Mouse (Mus musculus) spleen, adult 12 weeks (tissue): ENCODE results near the gene Txndc9.
A peak's percentile ranks its signal among the peaks of the same experiment; 100 is the strongest.
"Not testable (repeated sequence)": the region's sequence is repeated elsewhere in the genome, so short reads cannot be mapped to it uniquely, and the experiment has no call there.

Experiments
- DNase-seq: peaks from one replicate; pipeline ENCODE4 v3.0.0; 2022; ENCODE audit warnings: low spot score

Gene Txndc9

DNA sequence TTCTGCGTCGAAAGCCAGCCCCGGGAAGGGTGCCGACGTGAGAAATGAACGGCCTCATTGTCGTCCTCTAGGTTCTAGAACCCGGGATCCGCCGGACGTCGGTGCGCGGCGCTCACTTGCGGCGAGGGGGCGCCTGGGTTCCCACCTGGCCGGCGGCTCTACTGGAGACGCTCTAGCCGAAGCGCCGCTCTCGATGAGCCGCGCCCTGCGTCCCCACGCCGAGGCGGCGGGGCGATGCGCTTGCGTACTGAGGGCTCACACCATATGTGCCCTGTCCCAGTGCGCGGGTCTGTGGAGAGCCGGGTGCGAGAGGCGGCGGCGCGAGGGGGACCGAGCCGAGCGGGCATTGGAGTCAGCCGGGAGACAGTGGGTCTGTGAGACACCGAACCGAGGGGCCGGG lies at the start of gene Txndc9, which contains the start of gene Eif5b:
Gene Txndc9, minus strand, starts transcription at position 27 of the 400 bp plus-strand sequence.
Gene Eif5b, plus strand, starts transcription at position 144 of the 400 bp plus-strand sequence.
- DNase-seq, result peak; percentile 89

DNA sequence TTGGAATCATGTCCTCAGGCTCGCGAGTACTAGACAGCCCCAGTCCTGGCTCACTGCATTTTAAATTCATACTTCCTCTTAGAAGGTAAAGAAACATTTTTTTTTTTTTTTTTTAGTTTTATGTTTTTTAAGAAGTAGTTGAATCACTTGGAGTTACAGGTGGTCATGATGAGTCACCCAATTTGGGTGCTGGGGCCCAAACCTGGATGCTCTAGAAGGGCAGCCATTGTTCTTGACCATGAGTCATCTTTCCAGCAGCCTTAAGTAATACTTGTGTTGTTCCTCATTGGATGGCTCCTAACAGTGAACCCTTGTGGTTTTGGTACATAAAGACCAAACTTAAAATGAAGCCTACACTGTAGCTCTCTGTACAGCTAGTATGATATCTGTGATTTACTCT lies 41.2 kb upstream of the Txndc9 start:
- no peak for DNase-seq

DNA sequence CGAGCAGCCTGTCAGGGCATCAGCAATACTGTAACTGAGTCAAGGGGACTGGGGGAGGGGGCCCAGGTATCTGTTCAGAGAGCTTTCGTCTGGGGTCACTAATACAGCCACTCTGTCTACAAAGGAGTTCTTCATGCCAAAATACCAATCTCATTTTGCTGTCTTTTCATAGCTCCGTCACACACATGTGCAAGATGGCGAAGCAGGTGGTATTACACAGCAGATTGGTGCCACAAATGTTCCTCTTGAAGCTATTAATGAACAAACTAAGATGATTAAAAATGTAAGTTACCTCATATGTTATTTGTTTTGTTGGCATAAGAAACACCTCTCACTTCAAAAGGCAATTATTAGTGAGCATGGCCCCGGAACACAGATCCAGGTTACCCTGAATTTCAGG lies 39.7 kb upstream of the Txndc9 start:
- no peak for DNase-seq

DNA sequence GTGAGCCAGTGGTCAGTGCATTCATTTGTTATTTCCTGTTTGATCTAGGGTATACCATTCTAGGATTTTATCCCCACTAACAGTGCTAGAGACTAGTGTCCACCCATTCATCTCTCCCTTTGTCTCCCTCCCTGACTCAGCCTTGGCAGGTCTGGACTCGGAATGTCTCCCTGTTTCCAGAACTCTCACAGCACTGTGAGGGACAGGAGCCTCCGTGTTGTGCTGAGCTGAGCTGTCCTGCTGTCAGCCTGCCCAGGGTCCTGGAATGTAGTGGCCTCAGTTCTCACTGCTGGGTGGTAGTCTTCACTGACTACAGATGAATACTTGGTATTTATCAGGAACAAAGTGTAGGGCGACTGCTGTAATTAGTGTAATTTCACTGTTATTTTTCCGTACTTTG lies 37.8 kb upstream of the Txndc9 start:
- no peak for DNase-seq

DNA sequence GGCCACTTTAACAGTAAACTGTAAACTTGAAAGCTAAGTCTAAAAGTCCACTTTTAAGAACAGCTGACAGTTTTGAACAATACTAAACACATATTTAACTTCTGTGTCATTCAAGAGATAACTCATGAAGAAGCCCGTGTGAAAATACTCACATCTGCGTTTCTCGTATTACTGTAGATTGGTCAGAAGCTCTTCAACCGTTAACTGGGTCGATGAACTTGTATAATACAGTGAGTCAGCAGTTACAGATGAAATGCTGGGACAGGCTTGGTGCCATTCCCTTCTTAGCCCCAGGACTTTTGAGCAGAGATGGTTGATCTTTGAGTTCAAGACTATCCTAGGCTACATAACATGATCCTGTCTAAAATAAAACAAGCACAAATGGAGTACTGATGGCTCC lies 33.7 kb upstream of the Txndc9 start:
- no peak for DNase-seq

DNA sequence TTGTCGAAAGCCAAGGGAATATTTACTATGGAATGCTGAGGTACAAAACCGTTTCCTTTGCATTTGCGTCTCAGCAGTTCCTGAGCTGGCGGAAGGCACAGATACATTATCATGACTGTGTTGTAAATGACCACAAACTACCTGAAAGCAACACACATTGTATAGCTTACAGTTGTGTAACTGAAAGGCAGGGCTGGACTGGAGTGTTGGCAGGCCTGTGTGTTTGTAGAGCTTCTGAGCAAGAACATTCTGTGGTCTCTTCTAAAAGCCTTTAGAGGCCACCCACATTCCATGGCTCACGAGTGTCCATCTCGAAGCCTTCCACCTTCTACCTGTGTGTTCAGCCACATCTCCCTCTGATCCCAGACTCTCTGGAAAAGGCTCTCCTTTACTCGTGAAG lies 29.6 kb upstream of the Txndc9 start:
- no peak for DNase-seq

DNA sequence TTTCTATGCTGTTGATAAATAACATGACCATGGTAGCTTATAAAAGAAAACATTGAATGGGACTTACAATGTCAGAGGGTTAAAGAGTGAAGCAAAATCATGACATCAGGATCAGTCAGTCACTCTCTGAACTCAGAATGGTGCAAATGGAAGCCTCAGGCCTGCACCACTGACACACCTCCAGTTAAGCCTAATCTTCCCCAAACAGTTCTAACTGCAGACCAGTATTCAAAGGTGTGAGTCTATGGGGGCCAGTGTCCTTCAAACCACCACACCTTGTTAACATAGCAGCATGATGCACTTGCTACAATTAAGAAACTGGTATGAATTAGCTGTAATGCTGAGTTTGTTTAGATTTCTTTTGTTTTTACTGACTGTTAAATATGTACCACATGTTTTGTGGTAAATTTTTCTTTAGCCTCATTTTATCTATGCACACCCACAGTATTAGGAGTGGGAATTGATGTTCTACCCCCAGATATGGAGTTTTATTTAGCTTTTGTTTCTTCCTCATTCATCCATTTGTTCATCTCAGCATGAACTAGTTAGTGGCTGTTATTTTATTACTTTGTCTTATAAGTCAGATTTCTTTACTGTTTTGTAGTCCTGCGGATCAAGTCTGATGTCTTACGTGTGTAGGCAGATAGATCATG lies 17.0 kb upstream of the Txndc9 start:
- DNase-seq, result no peak

DNA sequence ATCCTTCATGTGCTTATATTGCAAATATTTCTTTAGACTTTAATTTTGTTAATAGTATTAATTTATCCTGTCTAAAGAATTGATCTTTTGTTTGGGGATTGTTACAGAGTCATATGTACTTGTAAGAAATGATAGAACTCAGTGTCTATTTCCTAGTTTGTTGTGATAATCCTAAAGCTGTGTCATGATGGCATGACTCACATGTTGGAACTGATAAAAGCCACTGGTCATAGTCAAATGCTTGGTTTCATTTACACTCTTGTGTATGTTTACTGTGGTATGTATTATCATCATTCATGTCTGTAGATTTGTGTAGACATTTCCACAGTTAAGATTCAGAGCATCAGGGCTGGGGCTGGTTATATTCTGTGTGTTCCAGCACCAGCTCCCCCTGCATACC lies 14.8 kb upstream of the Txndc9 start:
- no peak for DNase-seq

DNA sequence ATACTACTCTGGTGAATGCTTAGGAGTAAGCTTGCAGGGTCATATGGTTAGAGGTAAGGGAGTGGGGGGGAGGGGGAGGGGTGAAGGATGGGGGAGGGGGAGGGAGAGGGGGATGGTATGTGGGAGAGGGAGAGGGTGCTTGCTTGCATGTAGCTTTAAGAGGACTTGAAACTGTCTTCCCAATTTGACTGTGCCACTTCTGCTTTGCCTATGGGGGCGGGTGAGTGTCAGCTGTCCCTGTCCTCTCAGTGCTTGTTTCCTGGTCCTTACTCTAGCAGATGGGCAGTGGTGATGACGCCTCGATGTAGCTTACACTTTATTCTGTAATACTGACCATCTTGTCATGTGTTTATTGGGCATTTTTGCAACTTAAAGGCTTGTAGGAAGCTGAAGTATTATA lies 14.4 kb upstream of the Txndc9 start:
- no peak for DNase-seq

DNA sequence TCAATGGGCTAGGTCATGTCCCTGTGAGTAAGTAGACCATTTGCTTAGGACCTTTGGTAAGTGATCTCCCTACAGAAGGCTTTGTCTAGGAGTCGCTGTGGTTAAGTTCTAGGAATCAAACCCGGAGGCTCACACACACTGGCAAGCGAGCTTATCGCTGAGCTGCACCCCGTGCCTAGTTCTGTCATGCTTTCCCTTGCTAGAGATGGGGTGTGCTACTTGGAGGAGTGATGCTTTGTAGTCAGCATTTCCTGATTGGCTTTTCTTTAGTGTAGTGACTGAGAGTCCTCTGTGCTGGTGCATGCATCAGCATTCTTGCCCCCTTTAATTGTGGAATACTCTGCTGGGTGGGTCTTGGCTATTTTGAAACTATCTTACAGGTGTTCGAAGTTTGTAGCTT lies 14.0 kb upstream of the Txndc9 start:
- DNase-seq, result peak; percentile 29

DNA sequence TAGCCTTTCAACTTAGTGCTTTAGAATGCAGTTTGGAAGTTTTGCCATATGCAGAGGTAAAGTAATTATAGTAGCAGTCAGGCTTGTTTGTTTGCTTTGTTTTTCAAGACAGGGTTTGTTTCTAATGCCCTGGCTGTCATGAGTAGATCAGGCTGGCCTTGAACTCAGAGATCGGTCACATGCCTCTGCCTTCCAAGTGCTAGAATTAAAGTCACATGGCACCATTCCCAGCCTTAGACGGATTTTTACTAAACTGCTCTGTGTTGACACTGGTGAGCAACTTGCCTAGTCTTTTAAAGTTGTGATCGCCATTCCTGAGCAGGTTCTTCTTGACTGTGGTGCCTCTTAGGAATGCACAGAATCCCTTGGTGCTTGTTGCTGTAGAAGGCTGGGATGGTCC lies 9.0 kb upstream of the Txndc9 start:
- DNase-seq, result no peak

DNA sequence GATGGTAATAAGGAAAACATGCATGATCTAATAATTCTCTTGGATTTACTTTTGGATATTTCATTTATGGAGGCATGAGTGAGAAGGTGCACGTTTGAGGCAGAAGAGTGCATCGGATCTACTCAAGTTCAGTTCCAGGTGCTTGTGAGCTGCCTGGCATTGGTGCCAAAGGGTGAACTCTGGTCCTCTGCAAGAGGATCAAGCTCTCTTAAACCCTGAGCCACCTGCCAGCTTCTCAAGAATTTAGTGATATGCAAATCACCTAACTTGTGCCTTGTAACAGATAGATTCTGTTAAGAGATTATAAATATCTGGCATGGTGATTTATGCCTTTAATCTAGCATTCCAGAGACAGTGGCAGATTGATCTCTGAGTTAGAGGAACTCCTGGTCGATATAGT lies 5.4 kb upstream of the Txndc9 start:
- no peak for DNase-seq

DNA sequence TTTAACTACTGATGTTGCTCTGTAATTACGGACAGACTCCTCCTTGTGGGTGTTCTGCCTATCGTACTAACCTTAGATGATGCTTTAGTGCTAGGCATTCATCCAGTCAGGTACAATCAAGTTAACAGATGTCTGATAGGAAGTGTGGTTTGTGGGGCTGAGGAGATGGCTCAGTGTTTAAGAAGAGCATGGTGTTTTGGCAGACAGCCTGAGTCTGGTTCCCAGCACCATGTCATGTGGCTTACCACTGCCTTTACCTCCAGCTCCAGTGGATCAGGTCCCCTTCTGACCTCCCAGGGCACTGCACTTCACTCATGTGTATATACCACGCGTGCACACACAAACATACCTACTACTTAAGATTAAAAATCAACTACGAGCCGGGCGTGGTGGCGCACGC lies 4.3 kb upstream of the Txndc9 start:
- no peak for DNase-seq

DNA sequence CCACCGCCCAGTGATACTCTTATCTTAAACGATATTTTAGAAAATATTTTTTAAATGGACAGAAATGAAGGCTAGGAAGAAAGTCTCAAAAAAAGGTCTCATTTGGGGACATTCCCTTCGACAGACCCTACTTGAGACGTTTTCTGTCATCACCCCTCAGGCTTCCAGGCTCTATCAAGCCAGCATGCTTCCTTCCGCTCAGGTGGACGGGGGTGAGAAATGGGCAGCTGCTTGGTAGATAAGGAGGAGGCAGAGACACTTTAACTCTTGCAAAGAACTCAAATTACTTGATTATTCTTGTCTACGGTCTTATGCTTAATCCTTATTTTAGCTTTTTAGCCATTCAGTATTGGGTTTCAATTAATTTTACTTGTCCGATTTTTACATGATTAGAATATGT lies 3.2 kb upstream of the Txndc9 start:
- no peak for DNase-seq

DNA sequence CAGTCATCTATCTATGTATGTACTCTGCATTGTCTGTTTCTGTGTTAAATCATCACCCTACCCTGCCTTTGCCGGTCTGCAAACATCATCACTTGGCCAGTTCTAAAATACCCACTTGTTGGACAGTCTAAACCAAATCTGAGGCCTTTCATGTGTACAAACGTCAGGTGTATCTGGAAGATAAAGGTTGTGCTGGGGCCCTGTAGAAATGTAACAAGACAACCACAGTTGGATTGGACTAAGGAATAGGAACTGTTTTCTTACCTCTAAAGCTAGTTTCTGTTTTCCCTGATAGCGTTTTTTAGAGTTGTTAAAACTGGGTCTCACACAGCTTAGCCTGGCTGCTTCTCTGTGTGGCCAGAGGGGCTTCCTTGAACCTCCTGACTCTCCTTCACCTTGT lies 1.9 kb upstream of the Txndc9 start:
- DNase-seq, result no peak

DNA sequence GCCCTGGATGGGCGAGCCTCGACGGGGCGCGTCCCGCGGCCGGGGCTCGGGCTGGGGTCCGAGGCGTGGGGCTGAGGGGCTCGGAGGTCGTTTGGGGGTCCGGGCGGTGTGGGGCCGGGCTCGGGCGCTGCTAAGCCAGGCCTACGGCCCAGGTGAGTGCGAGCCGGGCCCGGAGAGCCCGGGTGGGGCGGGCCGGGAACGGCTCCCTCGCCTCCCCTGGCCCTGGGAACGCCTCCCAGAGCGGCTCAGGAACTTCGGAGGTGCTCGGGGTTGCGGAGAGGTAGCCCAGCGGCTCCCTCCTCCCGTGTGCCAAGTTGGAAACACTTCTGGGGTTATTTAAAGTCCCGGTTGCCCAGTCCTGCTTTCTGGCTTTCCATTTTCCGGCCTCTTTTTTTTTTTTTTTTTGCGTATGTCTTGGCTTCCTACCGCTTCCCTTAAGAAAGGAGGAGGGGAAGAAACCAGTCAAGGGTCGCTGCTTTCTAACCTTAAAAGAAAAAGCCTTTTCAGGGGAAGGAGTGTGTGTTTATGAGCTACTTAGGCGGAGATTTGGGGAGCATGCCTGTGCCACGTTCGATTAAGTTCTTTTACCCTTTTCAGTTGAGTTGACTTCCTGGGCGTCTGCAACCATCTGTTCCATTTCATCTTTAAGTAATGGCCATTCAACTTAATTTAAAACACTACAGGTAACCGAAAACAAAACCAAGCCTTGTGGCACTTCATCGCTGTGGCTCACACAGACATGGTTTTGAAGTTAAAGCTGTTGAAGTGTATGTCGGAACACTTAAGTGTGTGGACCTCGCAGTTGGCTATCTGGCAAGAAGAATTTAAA lies 892 bp upstream of the Txndc9 start:
- DNase-seq, result no peak

DNA sequence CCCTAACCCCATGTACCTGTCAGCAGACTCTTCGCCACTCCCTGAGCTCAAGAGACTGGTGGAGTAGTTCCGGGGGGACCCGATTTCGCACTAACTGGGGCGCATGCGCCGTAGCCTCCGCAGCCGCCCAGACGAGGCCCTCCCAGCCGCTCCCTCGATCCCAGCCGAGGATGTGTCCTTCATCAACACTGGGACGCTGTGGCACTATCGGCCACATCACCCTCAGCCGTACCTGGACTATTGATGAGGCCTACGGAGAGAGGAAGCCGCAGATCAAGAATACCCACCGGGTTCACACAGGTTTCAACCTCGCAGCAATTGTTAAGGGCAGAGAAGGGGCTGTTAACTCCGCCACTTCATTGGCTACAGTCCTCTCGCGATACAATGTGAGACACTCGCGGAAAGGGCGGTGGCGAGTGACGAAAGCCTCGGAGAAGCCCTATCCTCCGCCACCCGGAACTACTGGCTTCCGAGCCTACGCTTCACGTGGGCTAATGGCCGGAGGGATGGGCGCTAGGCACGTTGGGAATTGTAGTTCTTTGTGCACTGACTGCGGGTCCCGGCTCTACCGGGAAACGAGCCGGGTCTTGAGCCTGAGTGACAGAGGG lies 712 bp downstream of the Txndc9 start:
- DNase-seq, result peak; percentile 97

DNA sequence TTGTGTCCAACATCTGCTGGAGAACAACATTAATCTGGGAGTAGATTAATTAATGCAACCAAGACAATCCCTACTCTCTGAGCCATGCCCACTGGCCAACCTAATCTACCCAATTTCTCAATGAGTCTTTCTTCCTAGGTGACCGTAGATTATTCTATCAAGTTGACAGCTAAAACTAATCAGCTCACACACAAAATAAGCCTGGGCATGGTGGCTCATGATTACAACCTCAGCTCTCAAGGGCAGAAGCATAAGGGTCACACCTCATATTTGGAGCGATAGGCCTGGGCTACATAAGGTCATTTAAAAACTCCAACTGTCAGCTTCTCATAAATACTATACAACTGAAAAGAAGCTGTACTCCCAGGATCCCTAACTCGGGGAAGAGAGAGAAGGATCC lies 1.5 kb downstream of the Txndc9 start:
- no peak for DNase-seq

DNA sequence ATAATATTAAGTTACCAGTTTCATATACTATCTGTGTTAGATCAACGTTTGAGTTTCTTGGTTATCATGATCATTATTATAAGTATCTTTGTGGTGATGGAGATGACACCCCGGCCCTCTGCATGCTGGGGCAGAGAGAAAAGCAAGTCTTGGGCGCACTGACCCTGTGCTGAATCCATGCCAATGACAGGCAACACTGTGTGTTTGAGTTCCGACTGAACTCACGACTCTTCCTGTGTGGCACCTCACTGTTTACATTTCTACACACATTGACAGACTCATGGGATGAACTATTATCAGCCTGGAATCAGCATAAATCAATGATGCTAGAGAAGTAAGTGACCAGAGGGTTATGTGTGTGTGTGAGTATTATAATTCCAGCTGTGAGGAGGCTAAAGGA lies 9.8 kb downstream of the Txndc9 start:
- no peak for DNase-seq

DNA sequence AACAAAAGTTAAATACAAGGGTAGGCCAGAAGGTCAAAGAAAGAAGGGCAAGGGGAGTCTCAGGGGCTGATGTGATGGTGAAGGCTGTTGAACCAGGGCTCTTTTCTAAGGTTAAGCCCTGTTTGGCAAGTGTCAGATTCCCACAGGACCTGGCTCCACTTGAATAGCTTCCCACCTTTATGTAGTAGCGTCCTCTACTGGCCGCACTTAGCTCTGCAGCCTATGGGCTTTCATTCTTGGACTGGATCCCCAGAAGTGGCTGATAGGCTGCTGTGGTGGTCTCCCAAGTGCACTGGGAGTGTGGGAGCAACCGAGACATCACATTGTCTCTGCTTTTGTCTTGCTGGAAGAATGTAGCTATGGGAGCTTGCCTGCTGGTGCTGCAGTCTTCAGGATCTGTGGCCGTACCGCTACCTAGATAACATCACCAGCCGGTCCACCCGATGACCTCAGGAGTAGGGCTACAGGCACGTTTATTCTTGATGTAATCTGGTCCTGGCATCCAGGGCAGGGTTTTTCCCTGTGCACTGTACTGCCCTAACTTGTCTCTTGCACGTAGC lies 11.8 kb downstream of the Txndc9 start:
- no peak for DNase-seq

DNA sequence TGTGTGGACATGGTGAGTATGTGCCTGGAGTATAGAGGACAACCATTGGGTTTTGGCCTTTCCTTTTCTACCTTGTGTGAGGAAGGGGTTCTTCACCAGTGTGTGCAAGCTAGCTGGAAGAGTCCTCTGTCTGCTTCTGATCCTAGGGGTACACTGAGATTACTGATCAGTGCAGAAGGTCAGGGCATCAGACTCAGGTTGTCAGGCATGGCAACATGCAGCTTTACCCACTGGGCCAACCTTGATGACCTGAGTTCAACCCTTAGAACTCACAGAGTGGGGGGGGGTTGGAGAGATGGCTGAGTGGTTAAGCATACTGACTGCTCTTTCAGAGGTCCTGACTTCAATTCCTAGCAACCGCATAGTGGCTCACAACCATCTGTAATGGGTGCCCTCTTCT lies 13.4 kb downstream of the Txndc9 start:
- no peak for DNase-seq

DNA sequence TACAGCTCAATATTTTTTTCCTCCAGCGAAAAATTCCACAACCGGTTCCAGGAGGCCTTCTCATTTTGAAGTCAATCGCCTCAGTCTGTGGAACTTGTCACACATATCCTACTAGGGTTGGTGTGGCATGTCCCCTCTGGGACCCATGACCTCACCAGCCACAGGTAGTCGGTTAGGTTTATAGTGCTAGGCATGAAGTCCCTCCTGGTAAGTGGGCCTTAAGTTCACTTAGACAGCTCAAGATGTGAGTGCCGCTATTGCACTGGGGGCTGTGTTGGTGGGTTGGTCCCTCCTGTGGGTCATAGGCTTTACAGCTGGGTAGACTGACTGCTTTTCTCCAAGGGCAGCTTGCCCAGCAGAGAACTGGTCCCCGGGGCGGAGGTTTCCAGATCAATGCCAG lies 20.4 kb downstream of the Txndc9 start:
- no peak for DNase-seq

DNA sequence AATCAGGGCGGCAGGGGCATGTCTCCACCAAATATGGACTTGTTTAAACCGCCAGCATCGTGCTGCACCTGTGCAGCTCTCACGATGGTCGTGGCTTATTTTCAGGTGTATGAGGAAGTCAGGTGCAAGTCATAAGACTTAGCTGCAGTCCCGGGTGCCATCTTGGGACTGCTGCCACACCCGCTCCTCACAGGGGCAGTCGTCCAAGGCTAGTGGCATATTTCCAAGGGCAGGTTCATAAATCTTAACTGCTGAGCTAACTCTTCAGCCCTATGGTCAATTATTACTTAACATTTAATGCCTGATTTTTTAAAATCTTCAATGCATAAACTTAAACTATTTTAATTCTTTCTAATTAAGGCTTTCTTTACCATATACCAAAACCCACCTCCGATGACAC lies 21.0 kb downstream of the Txndc9 start:
- not testable (repeated sequence) for DNase-seq
